Mouse (Mus musculus): Measurements from ENCODE around the gene St5. TPM values are rescaled to one million over a fixed set of nuclear protein-coding genes. Genes with fewer than 3 reads are reported as not detected.
A peak's percentile ranks its signal among the peaks of the same experiment; 100 is the strongest.

The St5 gene
- total and polyA plus RNA-seq, 3 experiments, result 24.3 to 40.3 (median 28.4) TPM

DNA sequence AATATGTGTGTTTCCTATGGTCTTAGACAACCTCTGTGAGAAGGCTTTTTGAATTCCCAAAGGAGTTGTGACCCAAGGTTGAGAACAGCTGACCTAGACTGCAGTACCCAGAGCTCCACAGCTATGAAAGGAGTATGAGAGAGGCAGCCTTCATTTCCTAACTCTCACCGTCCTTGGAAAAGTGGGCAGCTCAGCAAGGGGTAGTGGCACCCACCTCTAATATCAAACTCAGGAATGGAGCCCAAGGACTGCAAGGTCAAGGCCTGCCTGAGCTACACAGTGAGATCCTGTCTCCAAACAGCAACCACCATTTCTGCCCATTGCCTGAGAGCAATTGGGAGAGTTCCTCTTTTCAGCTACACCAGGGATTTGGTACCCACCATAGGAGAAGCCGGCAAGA lies 173.7 kb downstream of the St5 start:
- 75% methylated on average over 2 of the region's 2 CpGs for WGBS
- H3K27ac ChIP-seq, result no peak overlapping the region
- TF ChIP-seq POLR2A (IDR thresholded peaks at IDR 0.05; ENCODE audit: insufficient read depth, low read depth, low read length) (no peak), EP300 (IDR thresholded peaks at IDR 0.05; ENCODE audit: insufficient read depth, low read depth, low read length) (no peak), CTCF (IDR thresholded peaks at IDR 0.05) (no peak)
- no peak overlapping the region for H3K9ac ChIP-seq (ENCODE audit: low read depth, low read length)
- no peak overlapping the region for H3K4me3 ChIP-seq
- intact Hi-C loops (cut with DNase I), result loop anchor here (5.0 kb wide), 2 partner anchors 38 to 143 kb away; no protein-coding TSS in a partner anchor
- H3K27me3 ChIP-seq (ENCODE audit: control insufficient read depth, insufficient read depth, low read length), result no peaks in the 10 kb centered on the region
- peaks cover 11% of the 10 kb centered on the region for H3K36me3 ChIP-seq (ENCODE audit: control insufficient read depth, insufficient read depth, low read length)
- H3K4me1 ChIP-seq (ENCODE audit: control insufficient read depth, insufficient read depth, low read length), result peaks cover 6% of the 10 kb centered on the region
- DNase-seq, result no peak
- H3K79me2 ChIP-seq (replicated peaks; ENCODE audit: control insufficient read depth, insufficient read depth, low read length), result no peaks in the 10 kb centered on the region

- peak; percentile 92 for TF ChIP-seq CTCF (IDR thresholded peaks at IDR 0.05)
- TF ChIP-seq POLR2A (IDR thresholded peaks at IDR 0.05; ENCODE audit: insufficient read depth, low read depth, low read length), result no peak
- peak; percentile 54; the same call in 1 of the 2 replicates for TF ChIP-seq EP300 (IDR thresholded peaks at IDR 0.05; ENCODE audit: insufficient read depth, low read depth, low read length)
- H3K9ac ChIP-seq (ENCODE audit: low read depth, low read length), result 0 out of 2 replicates have a peak overlapping the region, but pooled peaks have one; percentile 24
- peak overlapping the region; percentile 48 for H3K27ac ChIP-seq
- no peak overlapping the region for H3K4me3 ChIP-seq
- peaks cover 6% of the 10 kb centered on the region for H3K4me1 ChIP-seq (ENCODE audit: control insufficient read depth, insufficient read depth, low read length)
- peaks cover 16% of the 10 kb centered on the region for H3K36me3 ChIP-seq (ENCODE audit: control insufficient read depth, insufficient read depth, low read length)
- peak; percentile 66 to 77 for DNase-seq
- no peaks in the 10 kb centered on the region for H3K79me2 ChIP-seq (replicated peaks; ENCODE audit: control insufficient read depth, insufficient read depth, low read length)
- intact Hi-C loops (cut with DNase I), result loop anchor here (1.0 kb wide), 1 partner anchor 90 kb away; no protein-coding TSS in a partner anchor
- no peaks in the 10 kb centered on the region for H3K27me3 ChIP-seq (ENCODE audit: control insufficient read depth, insufficient read depth, low read length)
- WGBS, result 12% methylated on average over 3 of the region's 3 CpGs
These were observed 175.0 kb downstream of the St5 start for GRCm38 (mm10) chr7:109528356-109528755.

DNA sequence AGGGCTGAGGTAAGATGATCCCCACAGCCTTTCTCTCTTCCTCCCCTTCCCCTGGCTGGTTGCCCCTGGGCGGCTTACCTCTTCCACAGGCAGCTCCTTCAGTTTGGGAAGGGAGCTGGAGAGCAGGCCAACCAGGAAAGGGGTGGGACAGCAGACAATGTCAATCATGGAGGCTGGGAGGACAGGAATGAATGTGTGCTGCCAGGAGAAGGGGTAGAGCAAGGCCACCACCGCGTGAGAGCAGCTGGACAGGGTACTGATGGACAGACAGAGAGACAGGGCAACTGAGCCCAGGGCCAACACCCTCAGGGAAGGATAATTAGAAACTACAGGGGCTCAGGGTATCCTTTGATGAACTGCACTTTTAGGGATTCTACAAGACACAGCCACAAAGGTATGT lies 175.9 kb downstream of the St5 start:
- Histone ChIP-seq H3K4me3 (no peak overlapping the region), H3K9ac (ENCODE audit: low read depth, low read length) (peak overlapping the region; percentile 40; the same call in 1 of the 2 replicates), H3K4me1 (ENCODE audit: control insufficient read depth, insufficient read depth, low read length) (peaks cover 5% of the 10 kb centered on the region), H3K79me2 (replicated peaks; ENCODE audit: control insufficient read depth, insufficient read depth, low read length) (no peaks in the 10 kb centered on the region), H3K27me3 (ENCODE audit: control insufficient read depth, insufficient read depth, low read length) (no peaks in the 10 kb centered on the region), H3K27ac (no peak overlapping the region), H3K36me3 (ENCODE audit: control insufficient read depth, insufficient read depth, low read length) (peaks cover 16% of the 10 kb centered on the region)
- no peak for DNase-seq
- intact Hi-C loops (cut with DNase I), result loop anchor here (2.0 kb wide), 2 partner anchors 15 to 191 kb away; no protein-coding TSS in a partner anchor
- 28% methylated on average over 3 of the region's 3 CpGs for WGBS
- no peak for TF ChIP-seq POLR2A (IDR thresholded peaks at IDR 0.05; ENCODE audit: insufficient read depth, low read depth, low read length)
- TF ChIP-seq EP300 (IDR thresholded peaks at IDR 0.05; ENCODE audit: insufficient read depth, low read depth, low read length), result no peak
- TF ChIP-seq CTCF (IDR thresholded peaks at IDR 0.05), result no peak

GRCm38 (mm10) chr7:109525740-109526663 lies 177.4 kb downstream of the St5 start:
- peaks cover 28% of the 10 kb centered on the region for H3K36me3 ChIP-seq (ENCODE audit: control insufficient read depth, insufficient read depth, low read length)
- no peak overlapping the region for H3K9ac ChIP-seq (ENCODE audit: low read depth, low read length)
- peak overlapping the region; percentile 11; the same call in 1 of the 2 replicates for H3K27ac ChIP-seq
- no peak overlapping the region for H3K4me3 ChIP-seq
- DNase-seq, result no peak
- no peak for TF ChIP-seq CTCF (IDR thresholded peaks at IDR 0.05)
- TF ChIP-seq POLR2A (IDR thresholded peaks at IDR 0.05; ENCODE audit: insufficient read depth, low read depth, low read length), result no peak
- no peak for TF ChIP-seq EP300 (IDR thresholded peaks at IDR 0.05; ENCODE audit: insufficient read depth, low read depth, low read length)
- 55% methylated on average over 16 of the region's 16 CpGs for WGBS
- H3K79me2 ChIP-seq (replicated peaks; ENCODE audit: control insufficient read depth, insufficient read depth, low read length), result no peaks in the 10 kb centered on the region; the same call in 1 of the 2 replicates
- H3K4me1 ChIP-seq (ENCODE audit: control insufficient read depth, insufficient read depth, low read length), result peaks cover 7% of the 10 kb centered on the region
- no peaks in the 10 kb centered on the region for H3K27me3 ChIP-seq (ENCODE audit: control insufficient read depth, insufficient read depth, low read length)
- intact Hi-C loops (cut with DNase I), result loop anchor here (2.0 kb wide), 2 partner anchors 17 to 193 kb away; no protein-coding TSS in a partner anchor

DNA sequence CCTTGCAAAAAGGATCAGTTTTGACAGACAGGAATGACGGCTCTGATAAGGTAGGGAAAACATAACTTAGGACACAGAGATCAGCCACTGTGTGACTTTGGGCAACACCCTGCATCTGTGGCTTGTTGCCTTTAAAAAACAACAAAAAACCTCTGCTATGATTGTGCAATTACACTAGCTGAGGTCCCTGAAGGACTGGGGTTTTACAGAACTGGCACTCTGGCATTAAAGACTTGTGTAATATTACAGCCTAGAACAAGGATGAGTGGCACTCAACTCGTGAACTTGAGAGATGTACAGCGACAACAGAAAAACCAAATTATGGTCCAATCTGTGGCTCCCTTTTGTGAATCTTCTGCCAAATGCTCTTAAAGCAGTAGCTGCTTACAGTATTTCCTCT lies 178.6 kb downstream of the St5 start:
- Histone ChIP-seq H3K27ac (peak overlapping the region; percentile 5; the same call in 1 of the 2 replicates), H3K36me3 (ENCODE audit: control insufficient read depth, insufficient read depth, low read length) (peaks cover 36% of the 10 kb centered on the region), H3K4me3 (no peak overlapping the region), H3K79me2 (replicated peaks; ENCODE audit: control insufficient read depth, insufficient read depth, low read length) (no peaks in the 10 kb centered on the region; the same call in 1 of the 2 replicates), H3K27me3 (ENCODE audit: control insufficient read depth, insufficient read depth, low read length) (no peaks in the 10 kb centered on the region), H3K4me1 (ENCODE audit: control insufficient read depth, insufficient read depth, low read length) (peaks cover 11% of the 10 kb centered on the region), H3K9ac (ENCODE audit: low read depth, low read length) (no peak overlapping the region)
- TF ChIP-seq CTCF (IDR thresholded peaks at IDR 0.05), result no peak
- no peak for TF ChIP-seq POLR2A (IDR thresholded peaks at IDR 0.05; ENCODE audit: insufficient read depth, low read depth, low read length)
- no peak for TF ChIP-seq EP300 (IDR thresholded peaks at IDR 0.05; ENCODE audit: insufficient read depth, low read depth, low read length)
- DNase-seq, result no peak
- intact Hi-C loops (cut with DNase I), result no loop called here
- 80% methylated on average over 3 of the region's 3 CpGs for WGBS

- H3K79me2 ChIP-seq (replicated peaks; ENCODE audit: control insufficient read depth, insufficient read depth, low read length), result no peaks in the 10 kb centered on the region; the same call in 1 of the 2 replicates
- no peak overlapping the region for H3K9ac ChIP-seq (ENCODE audit: low read depth, low read length)
- peaks cover 11% of the 10 kb centered on the region for H3K4me1 ChIP-seq (ENCODE audit: control insufficient read depth, insufficient read depth, low read length)
- H3K36me3 ChIP-seq (ENCODE audit: control insufficient read depth, insufficient read depth, low read length), result peaks cover 36% of the 10 kb centered on the region
- TF ChIP-seq CTCF (IDR thresholded peaks at IDR 0.05), result no peak
- TF ChIP-seq EP300 (IDR thresholded peaks at IDR 0.05; ENCODE audit: insufficient read depth, low read depth, low read length), result no peak
- TF ChIP-seq POLR2A (IDR thresholded peaks at IDR 0.05; ENCODE audit: insufficient read depth, low read depth, low read length), result no peak
- intact Hi-C loops (cut with DNase I), result no loop called here
- no peak overlapping the region; the same call in 1 of the 2 replicates for H3K27ac ChIP-seq
- no peak for DNase-seq
- H3K27me3 ChIP-seq (ENCODE audit: control insufficient read depth, insufficient read depth, low read length), result no peaks in the 10 kb centered on the region
- no peak overlapping the region for H3K4me3 ChIP-seq
These were observed 179.0 kb downstream of the St5 start for GRCm38 (mm10) chr7:109524442-109524744.

Measured in heart, adult 2 months (tissue).